Mouse (Mus musculus) cortical plate, adult 2 months (tissue): ENCODE data around the gene Nr5a1. TPM values are rescaled to one million over a fixed set of nuclear protein-coding genes. Genes with fewer than 3 reads are reported as not detected.

Experiments
- H3K27ac ChIP-seq: fragments of 200-500 bp; 2 replicates; pipeline ENCODE4 v1.5.1; 2012; ENCODE audit warnings: low read length, control low read depth, inconsistent platforms; ENCODE audit not compliant: insufficient read depth
- H3K4me1 ChIP-seq: fragments of 200-500 bp; 2 replicates; pipeline ENCODE4 v1.6.1; 2011; ENCODE audit warnings: low read length; ENCODE audit not compliant: control insufficient read depth, insufficient read depth
- H3K4me3 ChIP-seq: fragments of 200-500 bp; 2 replicates; pipeline ENCODE4 v1.5.1; 2011; ENCODE audit warnings: mild to moderate bottlenecking, low read length, control low read depth; ENCODE audit not compliant: insufficient read depth
- CTCF ChIP-seq: fragments of 200-500 bp; IDR thresholded peaks from 2 replicates; pipeline ENCODE4 v1.5.1; 2011; ENCODE audit warnings: mild to moderate bottlenecking, control low read depth, low read length; ENCODE audit not compliant: insufficient read depth; ENCODE audit errors: extremely low read depth
- POLR2A ChIP-seq: fragments of 200-500 bp; IDR thresholded peaks from 2 replicates; pipeline ENCODE4 v1.6.1; 2011; ENCODE audit warnings: mild to moderate bottlenecking, low read length, control low read depth; ENCODE audit not compliant: insufficient read depth; ENCODE audit errors: extremely low read depth
- polyA plus RNA-seq: library from polyadenylated mRNA; depleted of rRNA; stranded (reverse); fragments of >200 nt; gene quantifications from 2 replicates; pipeline ENCODE4 v1.2.3, GENCODE M21; 2012; rRNA removed

Gene Nr5a1
- polyA plus RNA-seq, 1 experiment = 0.06 TPM

DNA sequence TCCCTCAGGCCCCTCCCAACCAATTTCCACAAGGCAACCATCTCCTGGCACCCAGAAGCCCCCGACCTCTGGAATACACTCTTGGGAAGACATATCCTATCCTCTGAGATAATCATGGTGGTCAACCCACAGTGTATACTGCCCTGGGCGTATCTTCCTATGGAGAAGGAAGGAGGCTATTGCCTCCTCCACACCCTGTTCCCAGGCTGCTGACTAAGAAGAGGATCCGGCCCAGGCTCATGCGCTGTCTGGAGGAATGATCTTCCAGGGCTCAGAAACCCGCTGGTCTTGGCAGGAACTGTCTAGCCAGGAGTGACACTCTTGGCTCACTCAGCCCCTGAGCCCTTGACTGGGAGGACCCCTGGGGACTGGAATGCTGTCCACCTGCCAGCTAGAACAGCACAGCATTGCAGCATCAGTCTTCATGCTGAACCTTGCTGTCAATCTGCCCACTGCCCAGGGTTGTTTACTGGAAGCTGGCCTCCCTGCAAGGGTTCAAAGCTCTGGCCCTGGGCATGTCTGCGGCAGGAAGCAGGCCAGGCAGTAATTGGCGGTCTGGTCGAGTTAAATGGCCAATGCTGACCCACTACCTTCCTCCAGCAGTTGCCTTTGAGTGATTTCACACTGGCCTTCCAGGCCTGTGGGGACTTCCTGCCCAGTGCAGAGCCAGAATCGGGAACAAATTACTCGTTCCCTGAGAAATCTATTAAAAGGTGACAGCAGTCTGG, 61.6 kb downstream of the Nr5a1 start:
- peaks cover 4% of the 10 kb centered on the region for H3K4me1 ChIP-seq
- no peak overlapping the region for H3K27ac ChIP-seq
- no peak for TF ChIP-seq POLR2A
- no peak for TF ChIP-seq CTCF
- no peak overlapping the region for H3K4me3 ChIP-seq

GRCm38 (mm10) chr2:38652098-38652497, 62.2 kb downstream of the Nr5a1 start:
- peaks cover 6% of the 10 kb centered on the region for H3K4me1 ChIP-seq
- no peak for TF ChIP-seq POLR2A
- no peak for TF ChIP-seq CTCF
- H3K27ac ChIP-seq = no peak overlapping the region
- no peak overlapping the region for H3K4me3 ChIP-seq

GRCm38 (mm10) chr2:38650340-38650739, 64.0 kb downstream of the Nr5a1 start:
- peaks cover 8% of the 10 kb centered on the region for H3K4me1 ChIP-seq
- H3K27ac ChIP-seq = no peak overlapping the region
- no peak overlapping the region for H3K4me3 ChIP-seq
- no peak for TF ChIP-seq CTCF
- no peak for TF ChIP-seq POLR2A

DNA sequence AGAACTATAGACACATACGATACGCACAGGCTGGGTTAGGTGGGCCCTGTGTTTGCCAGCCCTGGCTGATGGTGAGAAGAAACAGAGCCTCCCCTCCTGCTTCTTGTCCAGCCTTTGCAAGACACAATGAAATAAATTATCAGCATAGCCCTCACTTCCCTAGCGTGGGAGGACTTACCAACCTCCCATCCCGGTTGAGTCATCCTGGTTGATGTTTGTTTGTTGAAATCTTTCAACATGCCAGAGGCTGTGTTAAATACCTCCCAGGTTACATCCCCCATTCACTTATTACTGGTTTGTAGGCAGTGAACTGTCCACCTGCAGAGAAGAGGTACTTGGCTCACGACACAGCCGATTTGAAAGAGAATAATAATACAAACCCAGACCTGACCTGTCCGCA, 66.7 kb downstream of the Nr5a1 start:
- TF ChIP-seq CTCF = no peak
- TF ChIP-seq POLR2A = no peak
- H3K4me1 ChIP-seq = peaks cover 8% of the 10 kb centered on the region
- H3K4me3 ChIP-seq = no peak overlapping the region
- H3K27ac ChIP-seq = peak overlapping the region; percentile 78; the same call in 1 of the 2 replicates

GRCm38 (mm10) chr2:38647201-38647606, 67.1 kb downstream of the Nr5a1 start:
- Histone ChIP-seq H3K4me3 (no peak overlapping the region), H3K4me1 (peaks cover 8% of the 10 kb centered on the region), H3K27ac (peak overlapping the region; percentile 78; the same call in 1 of the 2 replicates)
- no peak for TF ChIP-seq CTCF
- TF ChIP-seq POLR2A = no peak

- Histone ChIP-seq H3K4me3 (no peak overlapping the region), H3K27ac (no peak overlapping the region), H3K4me1 (peaks cover 6% of the 10 kb centered on the region)
- TF ChIP-seq POLR2A = no peak
- peak; percentile 64 for TF ChIP-seq CTCF
Measured at GRCm38 (mm10) chr2:38645936-38646335, 68.4 kb downstream of the Nr5a1 start.

GRCm38 (mm10) chr2:38643625-38644427, 70.5 kb downstream of the Nr5a1 start, which contains the start of gene Psmb7:
TSS of gene Psmb7 (minus strand) at chr2:38644087.
- no peak for TF ChIP-seq CTCF
- TF ChIP-seq POLR2A = no peak; the same call in 1 of the 2 replicates
- no peak within 1 kb of the TSS for H3K27ac ChIP-seq
- H3K4me1 ChIP-seq = peaks cover 6% of the 10 kb centered on the region
- peak within 1 kb of the TSS; percentile 68 for H3K4me3 ChIP-seq

Other genes with a start within 250 kb of the Nr5a1 start
- 30.0 and 30.2 TPM in 2 replicates for gene Nek6, start 202.9 kb downstream of the Nr5a1 start, polyA plus RNA-seq
- 236 and 242 TPM in 2 replicates for gene Psmb7, start 70.5 kb downstream of the Nr5a1 start, polyA plus RNA-seq
- gene Nr6a1, start 213.1 kb upstream of the Nr5a1 start, polyA plus RNA-seq = 7.7 and 7.9 TPM in 2 replicates
- gene Olfml2a, start 217.4 kb upstream of the Nr5a1 start, polyA plus RNA-seq = 2.0 TPM in 2 replicates